Mouse (Mus musculus) lung, postnatal 36 days (tissue): Measurements from ENCODE around the gene Plekhg1.
A peak's percentile ranks its signal among the peaks of the same experiment; 100 is the strongest.

Experiments
- DNase-seq: peaks from one replicate; pipeline ENCODE4 v3.0.0; 2022; ENCODE audit warnings: mixed read lengths

The Plekhg1 gene

GRCm38 (mm10) chr10:3830618-3831017, 90.5 kb downstream of the Plekhg1 start:
- no peak for DNase-seq

- peak; percentile 71 for DNase-seq
Measured at GRCm38 (mm10) chr10:3831597-3832351, 91.6 kb downstream of the Plekhg1 start.

- no peak for DNase-seq
Measured at GRCm38 (mm10) chr10:3834060-3834459, 93.9 kb downstream of the Plekhg1 start.

- no peak for DNase-seq
Measured at GRCm38 (mm10) chr10:3834678-3835077, 94.5 kb downstream of the Plekhg1 start.

GRCm38 (mm10) chr10:3835616-3836015, 95.5 kb downstream of the Plekhg1 start:
- peak; percentile 26 for DNase-seq

GRCm38 (mm10) chr10:3839748-3840432, 99.7 kb downstream of the Plekhg1 start:
- no peak for DNase-seq

- DNase-seq, result no peak
Measured at GRCm38 (mm10) chr10:3844430-3844829, 104.3 kb downstream of the Plekhg1 start.

- DNase-seq, result no peak
Measured at GRCm38 (mm10) chr10:3847021-3847420, 106.9 kb downstream of the Plekhg1 start.

- no peak for DNase-seq
Measured at GRCm38 (mm10) chr10:3851461-3851860, 111.3 kb downstream of the Plekhg1 start.

GRCm38 (mm10) chr10:3852733-3853132, 112.6 kb downstream of the Plekhg1 start:
- DNase-seq, result no peak

GRCm38 (mm10) chr10:3857912-3858311, 117.7 kb downstream of the Plekhg1 start:
- no peak for DNase-seq

- DNase-seq, result no peak
Measured at GRCm38 (mm10) chr10:3858437-3858836, 118.3 kb downstream of the Plekhg1 start.

GRCm38 (mm10) chr10:3858961-3859714, 119.0 kb downstream of the Plekhg1 start:
- no peak for DNase-seq

- DNase-seq, result peak; percentile 9
Measured at GRCm38 (mm10) chr10:3863411-3864195, 123.4 kb downstream of the Plekhg1 start.

- no peak for DNase-seq
Measured at GRCm38 (mm10) chr10:3864196-3864540, 124.0 kb downstream of the Plekhg1 start.

GRCm38 (mm10) chr10:3867298-3867697, 127.1 kb downstream of the Plekhg1 start:
- DNase-seq, result no peak

GRCm38 (mm10) chr10:3870828-3871227, 130.7 kb downstream of the Plekhg1 start:
- DNase-seq, result peak; percentile 35

GRCm38 (mm10) chr10:3873467-3873866, 133.3 kb downstream of the Plekhg1 start:
- DNase-seq, result no peak

GRCm38 (mm10) chr10:3877852-3878535, 137.8 kb downstream of the Plekhg1 start:
- no peak for DNase-seq

GRCm38 (mm10) chr10:3881179-3881578, 141.0 kb downstream of the Plekhg1 start:
- DNase-seq, result no peak

GRCm38 (mm10) chr10:3888510-3888909, 148.3 kb downstream of the Plekhg1 start:
- no peak for DNase-seq
